Mouse (Mus musculus) adrenal gland, postnatal 36 days (tissue): ENCODE results near the gene Sv2b. TPM values are rescaled to one million over a fixed set of nuclear protein-coding genes. Genes with fewer than 3 reads are reported as not detected.

Source experiments
- DNase-seq, 2 experiments: peaks; one replicate each; pipeline ENCODE4 v3.0.0; 2021; ENCODE audit warnings: mixed read lengths in 1 of 2
- total RNA-seq, 2 experiments: library from RNA; stranded (reverse); gene quantifications; 2 replicates each; pipeline ENCODE4 v1.2.3; 2021

Gene Sv2b
- total RNA-seq, 2 experiments from 2014 or later, result 0.26 to 0.30 TPM

DNA sequence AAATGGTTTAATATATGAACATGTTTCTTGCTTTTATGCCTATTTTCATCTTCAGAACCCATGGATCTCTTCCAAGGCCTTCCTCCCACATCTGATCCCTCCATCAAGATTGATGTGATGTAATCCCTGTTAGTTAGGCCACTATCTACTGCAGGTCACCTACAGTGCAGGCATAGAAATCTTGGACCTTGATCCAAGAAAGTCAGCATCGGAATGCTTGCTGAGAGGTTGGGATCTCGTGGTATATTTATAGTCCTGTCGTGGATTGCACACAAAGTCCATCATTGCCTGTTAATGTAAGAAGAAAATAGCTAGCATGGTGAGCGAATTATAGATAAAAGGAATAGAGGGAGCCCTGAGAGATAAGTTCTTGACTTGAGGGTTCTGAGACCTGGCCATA, 223.6 kb downstream of the Sv2b start:
- no peak for DNase-seq

DNA sequence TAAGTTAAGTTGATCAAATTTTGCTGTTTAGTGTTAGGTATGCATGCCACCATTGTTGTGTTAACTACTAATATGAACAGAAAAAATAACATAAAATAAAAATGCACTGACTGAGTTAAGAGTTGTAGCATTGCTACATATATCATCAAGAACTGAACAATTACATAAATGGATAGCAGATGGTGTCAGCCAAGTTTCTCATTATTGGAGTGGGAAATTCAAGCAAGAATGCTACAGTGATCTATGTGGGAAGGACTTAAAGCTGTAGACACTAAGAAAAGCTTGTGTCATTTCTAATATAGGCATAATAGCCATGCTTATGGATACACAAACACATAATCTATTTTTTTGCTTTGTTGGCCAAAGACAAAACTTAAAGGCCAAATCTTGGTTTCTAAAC, 228.9 kb downstream of the Sv2b start:
- DNase-seq, result no peak

DNA sequence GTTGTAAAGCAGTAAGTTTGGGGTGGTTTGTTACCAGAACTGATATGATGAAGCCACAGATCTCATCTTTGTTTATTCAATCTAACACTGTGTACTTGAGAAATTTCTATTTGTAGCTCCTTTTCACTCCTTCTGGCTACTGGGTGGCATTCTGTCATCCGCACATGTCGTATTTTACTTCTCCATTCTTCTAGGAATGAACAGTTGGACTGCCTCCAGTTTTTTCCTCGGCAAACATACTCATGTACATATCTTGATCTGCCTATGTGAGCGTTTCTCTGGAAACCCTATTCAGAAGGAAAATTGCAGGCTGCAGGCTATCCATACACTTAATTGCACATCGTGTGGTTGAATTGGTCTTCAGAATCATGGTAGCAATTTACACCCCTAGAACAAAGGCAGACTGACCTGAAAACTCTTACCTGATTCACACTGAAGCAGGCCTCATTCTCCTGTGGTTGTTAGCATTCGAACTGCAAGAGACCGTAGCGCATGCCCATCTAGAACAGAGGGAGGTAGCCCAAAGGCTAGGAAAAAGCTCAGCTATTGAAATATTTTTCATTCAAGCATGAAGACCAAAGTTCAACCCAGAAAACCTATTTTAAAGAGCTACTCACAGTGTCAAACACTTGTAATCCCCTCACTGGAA, 231.4 kb downstream of the Sv2b start:
- DNase-seq, result no peak

Other genes starting within 250 kb of the Sv2b start
- gene Akap13, start 146.3 kb upstream of the Sv2b start, total RNA-seq, result 10 to 100 TPM; 56.6 to 73.3 TPM